Mouse (Mus musculus): ENCODE data around the gene Nat8f2.
"Not testable (repeated sequence)": the region's sequence is repeated elsewhere in the genome, so short reads cannot be mapped to it uniquely, and the experiment has no call there.

The Nat8f2 gene

DNA sequence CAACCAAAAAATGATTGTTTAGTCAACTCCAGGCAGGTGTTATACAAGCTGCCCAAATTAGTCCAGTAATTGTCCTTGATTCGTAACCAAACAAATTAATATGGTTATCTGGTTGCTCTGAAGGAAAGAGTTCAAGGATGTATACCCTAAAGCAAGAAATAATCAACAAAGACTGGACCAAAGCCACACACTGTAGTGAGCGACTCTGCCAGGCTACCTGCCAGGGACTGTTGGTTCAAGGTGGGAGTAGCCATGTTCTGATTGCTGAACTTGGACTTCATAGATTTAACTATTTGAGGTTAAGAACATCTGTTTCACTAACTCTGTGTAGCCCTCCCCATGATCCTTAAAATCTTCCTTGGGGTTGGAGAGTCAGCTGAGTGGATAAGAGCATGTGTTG lies 5.8 kb downstream of the Nat8f2 start:
- DNase-seq = no peak

- no peak for DNase-seq
Observed at GRCm38 (mm10) chr6:85862565-85862964, 6.4 kb downstream of the Nat8f2 start.

DNA sequence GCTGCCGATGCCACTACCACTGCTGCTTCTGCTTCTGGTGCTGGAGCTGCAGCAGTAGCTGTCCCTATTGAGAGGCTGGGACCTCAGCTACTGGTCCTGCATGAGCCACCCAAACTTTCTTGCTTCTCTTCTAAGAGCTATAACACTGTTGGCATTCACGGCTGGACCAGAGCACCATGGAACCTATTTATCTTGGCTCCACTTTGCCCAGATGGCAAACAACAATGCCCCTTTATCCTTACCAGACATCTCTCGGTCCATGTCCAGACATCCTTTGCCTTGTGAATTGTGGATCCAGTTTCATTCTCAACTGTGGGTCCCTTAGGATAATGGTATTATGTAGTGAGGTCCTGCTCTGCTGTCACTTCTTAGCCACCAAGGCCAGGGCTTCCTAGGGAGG lies 7.7 kb downstream of the Nat8f2 start:
- no peak for DNase-seq

DNA sequence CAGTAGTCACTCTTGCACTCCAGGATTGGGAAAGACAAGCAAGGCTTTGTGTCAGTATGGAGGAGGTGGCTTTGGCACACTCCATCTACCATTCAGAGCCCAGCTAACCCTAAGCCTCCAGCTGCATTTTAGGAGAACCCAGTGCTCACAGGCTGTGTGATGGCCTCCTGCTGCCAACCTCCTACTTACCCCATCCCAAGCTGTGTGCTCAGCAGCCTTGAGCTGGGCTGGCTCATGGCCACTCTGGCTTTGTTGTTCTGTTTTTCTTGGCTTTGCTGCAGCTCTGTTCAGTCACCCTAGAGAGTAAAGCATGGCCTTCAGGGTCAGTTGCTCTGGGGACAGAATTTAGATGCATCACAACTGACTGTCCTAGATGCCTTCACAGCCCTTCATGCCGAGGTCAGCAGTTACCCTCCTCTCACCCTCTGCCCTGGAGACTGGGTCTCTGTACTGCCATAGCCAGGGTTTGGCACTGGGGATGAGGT lies 12.7 kb downstream of the Nat8f2 start:
- no peak for DNase-seq

GRCm38 (mm10) chr6:85853481-85853880 lies 15.5 kb downstream of the Nat8f2 start:
- no peak for DNase-seq

DNA sequence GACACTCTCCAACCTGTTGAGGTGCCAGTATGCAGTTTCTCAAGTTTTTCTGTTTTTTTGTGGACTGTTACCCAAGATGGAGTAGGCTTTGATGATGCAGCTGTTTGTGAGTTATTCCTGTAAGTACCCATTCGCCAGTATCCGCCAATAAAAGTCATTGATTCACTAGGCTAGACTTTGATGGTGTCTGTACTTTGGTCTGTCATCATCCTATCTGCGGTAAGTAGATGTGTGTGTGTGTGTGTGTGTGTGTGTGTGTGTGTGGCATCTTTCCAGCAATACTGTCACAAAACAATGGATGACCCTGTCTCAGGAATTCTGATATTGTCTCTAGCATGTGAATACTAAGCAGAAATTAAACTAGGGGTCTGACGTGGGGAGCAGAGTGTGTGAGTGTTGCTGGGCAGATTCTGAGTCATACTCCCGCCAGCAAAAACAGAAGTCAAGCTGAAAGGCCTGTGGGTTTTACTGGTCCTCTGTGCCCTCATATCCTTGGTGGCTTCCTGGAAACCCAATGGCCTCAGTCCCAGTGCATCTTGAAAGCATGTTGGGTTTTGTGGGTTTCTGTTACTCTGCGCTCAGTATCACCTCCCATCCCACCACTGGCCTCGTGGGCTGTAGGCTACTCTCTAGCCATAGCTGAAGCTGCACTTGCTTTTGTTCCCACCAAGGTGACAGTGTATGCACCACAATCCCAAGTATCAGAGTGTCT lies 17.7 kb downstream of the Nat8f2 start:
- no peak for DNase-seq

DNA sequence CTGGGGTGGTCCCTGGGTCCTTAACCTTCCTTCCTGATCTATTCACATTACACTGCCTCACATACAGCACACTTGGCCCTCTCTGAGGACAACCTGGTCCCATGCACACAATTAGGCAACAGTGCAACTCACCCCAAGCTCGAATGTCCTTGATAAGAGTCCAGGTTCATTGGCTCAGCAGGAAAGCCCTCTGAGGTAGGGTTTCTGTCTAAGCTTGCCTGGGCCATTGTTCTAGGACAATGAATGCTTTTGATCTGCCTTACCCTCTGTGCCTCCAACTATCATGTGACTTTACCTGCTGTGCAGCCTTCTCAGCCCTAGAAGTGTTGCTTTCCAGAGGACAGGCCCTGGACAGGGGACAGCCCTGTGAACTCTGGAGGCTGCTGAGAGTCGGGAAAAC lies 19.7 kb downstream of the Nat8f2 start:
- no peak for DNase-seq

- DNase-seq = no peak
Observed at GRCm38 (mm10) chr6:85848140-85848539, 20.8 kb downstream of the Nat8f2 start.

- DNase-seq = no peak
Observed at GRCm38 (mm10) chr6:85846921-85847320, 22.0 kb downstream of the Nat8f2 start.

GRCm38 (mm10) chr6:85843677-85844458 lies 25.1 kb downstream of the Nat8f2 start:
- not testable (repeated sequence) for DNase-seq

DNA sequence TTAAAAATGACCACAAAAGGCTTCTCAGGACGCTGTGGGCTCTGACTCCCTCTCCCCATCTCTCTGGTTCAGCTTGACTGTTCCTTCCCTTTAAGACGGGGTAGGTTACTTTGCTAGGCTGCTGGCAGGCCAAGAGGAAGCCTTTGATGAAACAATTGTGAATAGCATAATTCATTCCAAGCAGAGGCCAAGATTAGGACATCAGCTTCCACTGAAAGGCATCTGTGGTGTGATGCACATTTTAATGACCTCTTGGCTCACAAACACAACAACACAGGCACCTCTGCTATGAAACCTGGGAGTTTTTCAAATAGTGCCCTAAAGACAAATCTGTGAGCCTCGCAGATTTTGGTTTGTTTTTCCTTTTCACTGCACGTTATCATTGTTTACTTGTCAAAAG lies 29.0 kb downstream of the Nat8f2 start:
- no peak for DNase-seq

GRCm38 (mm10) chr6:85838674-85839073 lies 30.3 kb downstream of the Nat8f2 start:
- no peak for DNase-seq

DNA sequence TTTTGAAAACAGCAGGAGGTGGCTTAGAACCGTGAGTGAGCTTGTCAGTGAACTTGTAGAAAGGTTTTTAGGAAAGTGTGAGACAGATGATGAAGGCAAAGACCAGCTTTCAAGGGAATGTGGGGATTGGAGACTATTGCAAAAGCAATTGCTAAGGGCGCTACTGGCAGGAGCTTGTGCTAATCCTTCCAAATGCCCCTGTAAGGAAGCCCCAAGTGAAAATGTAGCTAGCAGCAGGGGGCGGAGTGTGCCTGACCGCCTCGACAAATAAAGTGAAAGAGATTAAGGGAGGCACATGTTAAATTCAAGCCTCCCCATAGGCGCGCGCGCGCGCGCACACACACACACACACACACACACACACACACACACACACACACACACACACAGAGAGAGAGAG lies 31.7 kb downstream of the Nat8f2 start:
- DNase-seq = peak; percentile 5 to 8

DNA sequence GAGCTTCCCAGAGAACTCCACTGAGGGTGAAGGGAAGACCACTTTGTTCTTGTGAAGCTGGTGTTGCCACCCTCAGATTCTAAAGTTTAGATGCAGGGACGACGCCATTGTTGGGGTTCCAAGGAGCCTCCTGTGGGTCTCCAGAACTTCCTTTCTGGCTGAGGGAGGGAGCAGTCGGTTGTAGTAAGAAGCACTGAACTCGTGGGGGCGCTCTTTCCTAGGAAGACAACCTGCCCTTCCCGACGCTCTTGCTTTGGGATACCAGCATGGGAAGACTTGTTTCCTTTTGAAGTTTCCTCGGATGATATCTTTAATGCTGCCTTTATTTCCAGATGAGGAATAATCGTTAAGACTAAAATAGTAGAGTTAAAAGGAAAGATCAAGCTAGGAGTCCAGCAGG lies 32.1 kb downstream of the Nat8f2 start:
- not testable (repeated sequence) for DNase-seq

DNA sequence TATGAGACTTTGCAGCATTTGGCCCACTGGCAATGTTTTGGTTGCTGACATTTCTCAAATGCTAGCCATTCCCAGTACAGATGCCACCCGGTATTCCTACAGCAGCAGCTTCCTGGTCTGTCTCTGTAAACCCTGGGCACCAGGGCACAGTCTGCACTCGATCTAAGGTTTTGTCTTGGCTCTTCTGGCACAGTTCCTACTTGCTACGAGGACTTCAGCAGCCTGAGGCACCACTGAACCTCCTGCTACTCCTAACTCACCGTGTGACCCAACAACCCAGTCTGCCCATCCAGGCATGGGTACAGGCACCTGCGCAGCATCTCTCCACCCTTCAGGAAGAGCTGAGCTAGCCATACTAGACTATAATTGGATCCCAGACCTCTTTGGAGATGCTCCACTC lies 32.9 kb downstream of the Nat8f2 start:
- not testable (repeated sequence) for DNase-seq

GRCm38 (mm10) chr6:85835104-85835503 lies 33.9 kb downstream of the Nat8f2 start:
- not testable (repeated sequence) for DNase-seq

GRCm38 (mm10) chr6:85834504-85835100 lies 34.4 kb downstream of the Nat8f2 start:
- not testable (repeated sequence) for DNase-seq

DNA sequence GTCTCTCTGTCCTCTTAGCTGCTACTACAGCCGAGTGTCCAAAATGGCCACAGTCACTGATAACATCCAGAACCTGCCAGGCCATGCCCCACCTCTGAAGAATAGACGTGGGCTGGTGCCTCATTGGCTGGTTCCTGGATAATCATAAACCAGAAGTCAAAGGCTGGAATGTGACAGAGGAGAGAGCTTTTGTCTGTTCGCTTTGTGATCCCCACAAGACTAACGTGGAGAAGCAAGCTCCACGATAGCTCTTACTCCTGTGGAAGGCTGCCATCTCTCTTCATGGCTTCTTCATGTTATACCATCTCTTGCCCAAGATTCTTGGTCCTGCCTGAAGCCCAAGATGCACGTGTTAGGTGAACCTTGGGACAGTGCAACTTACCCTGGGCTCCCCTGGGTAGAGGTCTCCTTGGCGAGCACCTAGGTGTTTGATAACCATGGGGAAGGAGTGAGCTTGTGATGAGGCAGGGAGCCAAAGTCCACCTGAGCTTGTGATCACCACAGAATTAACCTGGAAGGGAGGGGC lies 37.1 kb downstream of the Nat8f2 start, which contains the start of gene Nat8:
Nat8 (minus strand) TSS at position 287 of the 526 bp plus-strand sequence.
- no peak for DNase-seq

- DNase-seq = no peak
Observed at GRCm38 (mm10) chr6:85829462-85829861, 39.5 kb downstream of the Nat8f2 start.

- no peak for DNase-seq
Observed at GRCm38 (mm10) chr6:85825886-85826285, 43.1 kb downstream of the Nat8f2 start.

DNA sequence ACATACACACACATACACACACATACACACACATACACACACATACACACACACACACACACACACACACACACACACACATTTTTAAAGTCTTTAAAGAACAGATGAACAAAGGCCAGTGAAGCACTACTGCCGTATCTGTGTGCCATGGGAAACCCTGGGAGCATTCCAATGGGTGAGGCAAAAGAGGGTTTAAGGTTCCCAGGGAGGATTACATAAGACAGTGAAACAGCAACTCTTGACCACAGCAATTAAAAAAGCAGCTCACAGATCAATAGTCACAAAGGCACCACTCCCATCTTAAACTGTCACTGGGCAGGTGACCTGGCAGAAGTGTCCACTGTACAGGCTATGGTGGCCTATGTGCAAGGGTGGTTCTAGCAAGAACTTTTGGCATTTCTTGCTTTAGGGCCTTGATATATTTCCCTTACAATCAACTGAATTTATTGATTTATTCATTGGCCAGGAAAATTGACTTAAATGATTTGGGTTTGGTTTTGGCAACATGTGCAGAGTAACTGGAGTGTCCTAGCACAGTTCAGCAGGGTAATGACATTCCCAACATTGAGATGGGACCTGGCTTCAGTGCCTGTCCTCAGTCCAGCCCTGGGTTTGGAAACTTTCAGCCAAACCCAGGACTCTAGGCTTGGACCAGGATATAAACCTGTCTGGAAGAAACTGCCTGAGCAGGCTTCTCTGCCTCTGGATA lies 45.4 kb downstream of the Nat8f2 start:
- no peak for DNase-seq

GRCm38 (mm10) chr6:85822286-85822685 lies 46.7 kb downstream of the Nat8f2 start:
- no peak for DNase-seq

GRCm38 (mm10) chr6:85820837-85821236 lies 48.1 kb downstream of the Nat8f2 start, which contains the start of the genes Nat8f6 and Nat8f5:
Gene Nat8f6, minus strand, starts transcription at chr6:85820954.
Gene Nat8f5, minus strand, starts transcription at chr6:85820972.
- DNase-seq = no peak
